ENCODE assay signal across 10 mouse cellular contexts in genomic region chr2:177472261-177472660, GRCm38 (mm10). TPM values are rescaled to one million over a fixed set of nuclear protein-coding genes. Genes with fewer than 3 reads are reported as not detected.
DNase-seq lines count a peak whose midpoint lies in the region; TF ChIP-seq lines count a peak whose summit lies in the region.
"Not testable (repeated sequence)": the region's sequence is repeated elsewhere in the genome, so short reads cannot be mapped to it uniquely, and the experiment has no call there.
"Had no signal": no experiment of that assay in that cellular context is flagged by ENCODE, and none has a peak within 500 bp of the region (broad histone marks: within the 10 kb centered on the region; RNA-seq: fewer than 3 reads in every experiment).

No protein-coding gene starts in this region.

- not testable (repeated sequence) for H3K9ac ChIP-seq in liver, adult 2 months (ENCODE audit: low read depth, low read length)

- H3K27me3 ChIP-seq in liver, adult 2 months (ENCODE audit: control insufficient read depth, insufficient read depth, low read length), result not testable (repeated sequence)

- H3K27ac ChIP-seq in liver, adult 2 months (replicated peaks; ENCODE audit: insufficient read depth, low read depth, low read length), result not testable (repeated sequence)

- not testable (repeated sequence) for H3K79me2 ChIP-seq in liver, adult 2 months (ENCODE audit: control insufficient read depth, insufficient read depth, low read length)

- not testable (repeated sequence) for TF ChIP-seq CTCF in liver, adult 2 months (IDR thresholded peaks at IDR 0.05; ENCODE audit: low read depth, low read length)

- H3K36me3 ChIP-seq in liver, adult 2 months (ENCODE audit: control insufficient read depth, insufficient read depth, low read length), result not testable (repeated sequence)

- H3K4me1 ChIP-seq in liver, adult 2 months (ENCODE audit: control insufficient read depth, insufficient read depth, low read length), result not testable (repeated sequence)

- intact Hi-C loops in heart, postnatal 10 days (cut with DNase I), result not testable (repeated sequence)

- peak; percentile 14 for DNase-seq in R1 (ENCODE audit: low read depth, low spot score)
- DNase-seq in adrenal gland, adult 2 months, result peak; percentile 11
- DNase-seq in heart, adult 18-20 months, result peak; percentile 55 to 74
- peak; percentile 60 for DNase-seq in heart, adult 8-10 months (ENCODE audit: low spot score)
- DNase-seq in heart, postnatal 10 days, result peak; percentile 40 to 48
- peak; percentile 38 for DNase-seq in heart, postnatal 4 days
- DNase-seq in liver, adult 2 months (ENCODE audit: extremely low read depth, low read depth, low spot score), result peak; percentile 49
- peak; percentile 50 for DNase-seq in lung, postnatal 10 days

- TF ChIP-seq POLR2A in liver, adult 2 months (IDR thresholded peaks at IDR 0.05; ENCODE audit: extremely low read depth, insufficient read depth, low read length), result not testable (repeated sequence)

- 10% methylated on average over 6 of the region's 10 CpGs for WGBS in liver, adult 2 months

- H3K4me3 ChIP-seq in liver, adult 2 months (ENCODE audit: insufficient read depth, low read depth, low read length), result not testable (repeated sequence)

RNA-seq across cellular contexts. Expression of gene Zfp970, which starts 7.7 kb away (rescaled TPM):
- 10 to 100 TPM; 62.5 to 72.3 TPM for total RNA-seq in adrenal gland, adult 2 months (2021)
- polyA plus RNA-seq in adrenal gland, adult 2 months (2012; rRNA removed), result 0.22 and 0.30 TPM in 2 replicates
- 100 to 1,000 TPM; 465 to 482 TPM for total RNA-seq in heart, adult 18-20 months (2021)
- total RNA-seq in heart, adult 8-10 months (2022), result 100 to 1,000 TPM; 568 to 760 (median 586) TPM
- total RNA-seq in heart, postnatal 10 days (2021), result 100 to 1,000 TPM in 1 of 2 experiments, 10 to 100 TPM in 1; 87.5 to 178 TPM
- total RNA-seq in heart, postnatal 4 days (2021), result 10 to 100 TPM; 56.0 to 58.9 TPM
- 50.5 and 69.0 TPM in 2 replicates for total RNA-seq in liver, adult 2 months (2014; rRNA removed)
- 5.9 and 7.7 TPM in 2 replicates for polyA plus RNA-seq in liver, adult 2 months (2012; rRNA removed)
- polyA plus RNA-seq: erythroblast, embryonic 14.5 days had no signal

RNA-seq across cellular contexts. Expression of gene Gm14403, which starts 25.8 kb away (rescaled TPM):
- 10 to 100 TPM; 66.2 to 94.9 TPM for total RNA-seq in adrenal gland, adult 2 months (2021)
- polyA plus RNA-seq in adrenal gland, adult 2 months (2012; rRNA removed), result 0.21 and 0.33 TPM in 2 replicates
- 10 to 100 TPM; 79.4 to 81.1 TPM for total RNA-seq in heart, adult 18-20 months (2021)
- total RNA-seq in heart, adult 8-10 months (2022), result 100 to 1,000 TPM in 1 of 4 experiments, 10 to 100 TPM in 3; 76.9 to 109 (median 91.3) TPM
- 10 to 100 TPM; 41.0 to 49.2 TPM for total RNA-seq in heart, postnatal 10 days (2021)
- 10 to 100 TPM; 36.2 to 36.8 TPM for total RNA-seq in heart, postnatal 4 days (2021)
- total RNA-seq in liver, adult 2 months (2014; rRNA removed), result 27.0 and 54.8 TPM in 2 replicates
- 2.2 and 4.4 TPM in 2 replicates for polyA plus RNA-seq in liver, adult 2 months (2012; rRNA removed)
- polyA plus RNA-seq: erythroblast, embryonic 14.5 days; G1E had no signal

Comparison
In these comparisons a context has a peak if more than half of its experiments do, and no peak if none do; other contexts are left out.
1. DNase-seq: peak in every context shown above with its lines; median percentile 64 in heart, adult 18-20 months; 60 in heart, adult 8-10 months; 50 in lung, postnatal 10 days; 49 in liver, adult 2 months; 44 in heart, postnatal 10 days; 38 in heart, postnatal 4 days; 14 in R1; 11 in adrenal gland, adult 2 months.